Mouse (Mus musculus): ENCODE measurements around the gene Pbx1. TPM values are rescaled to one million over a fixed set of nuclear protein-coding genes. Genes with fewer than 3 reads are reported as not detected.

Gene Pbx1
- polyA plus RNA-seq, 1 experiment from 2014 or later = 82.9 TPM

GRCm38 (mm10) chr1:168135545-168135944 lies 296.5 kb downstream of the Pbx1 start:
- Histone ChIP-seq H3K27me3 (replicated peaks; ENCODE audit: control insufficient read depth, insufficient read depth, low read length) (no peaks in the 10 kb centered on the region), H3K4me2 (ENCODE audit: low read length) (no peak overlapping the region), H3K4me1 (replicated peaks; ENCODE audit: control insufficient read depth, insufficient read depth, low read length) (no peaks in the 10 kb centered on the region), H3K9me3 (ENCODE audit: control insufficient read depth, low read length) (no peaks in the 10 kb centered on the region), H3K4me3 (replicated peaks; ENCODE audit: low read length) (no peak overlapping the region), H3K27ac (ENCODE audit: low read length) (no peak overlapping the region), H3K9ac (replicated peaks; ENCODE audit: low read depth, low read length) (no peak overlapping the region), H3K36me3 (ENCODE audit: control insufficient read depth, insufficient read depth) (no peaks in the 10 kb centered on the region)
- 72% methylated on average over 7 of the region's 7 CpGs for WGBS
- no peak for ATAC-seq

- H3K4me1 ChIP-seq (replicated peaks; ENCODE audit: control insufficient read depth, insufficient read depth, low read length) = no peaks in the 10 kb centered on the region
- no peaks in the 10 kb centered on the region for H3K9me3 ChIP-seq (ENCODE audit: control insufficient read depth, low read length)
- no peak overlapping the region for H3K4me2 ChIP-seq (ENCODE audit: low read length)
- H3K27ac ChIP-seq (ENCODE audit: low read length) = no peak overlapping the region
- no peaks in the 10 kb centered on the region for H3K27me3 ChIP-seq (replicated peaks; ENCODE audit: control insufficient read depth, insufficient read depth, low read length)
- H3K4me3 ChIP-seq (replicated peaks; ENCODE audit: low read length) = no peak overlapping the region
- no peak for ATAC-seq
- H3K9ac ChIP-seq (replicated peaks; ENCODE audit: low read depth, low read length) = no peak overlapping the region
- H3K36me3 ChIP-seq (ENCODE audit: control insufficient read depth, insufficient read depth) = no peaks in the 10 kb centered on the region
Observed at GRCm38 (mm10) chr1:168133696-168134095, 298.4 kb downstream of the Pbx1 start.

DNA sequence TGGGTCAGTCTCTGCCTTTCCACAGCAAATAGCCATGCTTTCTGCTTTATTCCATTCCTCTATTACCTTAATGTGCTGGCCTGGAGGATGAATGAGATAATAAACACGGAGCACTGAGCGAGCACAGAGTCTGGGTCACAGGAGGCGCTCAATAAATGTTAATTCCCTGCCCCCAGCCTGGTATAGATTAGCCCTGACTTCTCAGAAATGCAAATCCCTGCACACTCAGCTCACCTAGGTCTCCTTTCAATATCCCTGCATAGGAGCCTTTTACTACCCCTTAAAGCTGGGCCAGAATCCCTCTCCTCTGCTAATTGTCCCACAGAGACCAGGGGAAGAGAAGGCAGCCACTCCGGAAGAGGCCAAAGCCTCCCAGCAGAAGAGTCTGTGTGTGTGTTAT lies 304.1 kb downstream of the Pbx1 start:
- Histone ChIP-seq H3K27me3 (replicated peaks; ENCODE audit: control insufficient read depth, insufficient read depth, low read length) (no peaks in the 10 kb centered on the region), H3K9me3 (ENCODE audit: control insufficient read depth, low read length) (no peaks in the 10 kb centered on the region), H3K4me2 (ENCODE audit: low read length) (no peak overlapping the region), H3K4me1 (replicated peaks; ENCODE audit: control insufficient read depth, insufficient read depth, low read length) (peaks cover 4% of the 10 kb centered on the region; the same call in 1 of the 2 replicates), H3K4me3 (replicated peaks; ENCODE audit: low read length) (no peak overlapping the region), H3K36me3 (ENCODE audit: control insufficient read depth, insufficient read depth) (no peaks in the 10 kb centered on the region), H3K27ac (ENCODE audit: low read length) (no peak overlapping the region), H3K9ac (replicated peaks; ENCODE audit: low read depth, low read length) (no peak overlapping the region)
- ATAC-seq = no peak
- WGBS = 51% methylated on average over 4 of the region's 4 CpGs

DNA sequence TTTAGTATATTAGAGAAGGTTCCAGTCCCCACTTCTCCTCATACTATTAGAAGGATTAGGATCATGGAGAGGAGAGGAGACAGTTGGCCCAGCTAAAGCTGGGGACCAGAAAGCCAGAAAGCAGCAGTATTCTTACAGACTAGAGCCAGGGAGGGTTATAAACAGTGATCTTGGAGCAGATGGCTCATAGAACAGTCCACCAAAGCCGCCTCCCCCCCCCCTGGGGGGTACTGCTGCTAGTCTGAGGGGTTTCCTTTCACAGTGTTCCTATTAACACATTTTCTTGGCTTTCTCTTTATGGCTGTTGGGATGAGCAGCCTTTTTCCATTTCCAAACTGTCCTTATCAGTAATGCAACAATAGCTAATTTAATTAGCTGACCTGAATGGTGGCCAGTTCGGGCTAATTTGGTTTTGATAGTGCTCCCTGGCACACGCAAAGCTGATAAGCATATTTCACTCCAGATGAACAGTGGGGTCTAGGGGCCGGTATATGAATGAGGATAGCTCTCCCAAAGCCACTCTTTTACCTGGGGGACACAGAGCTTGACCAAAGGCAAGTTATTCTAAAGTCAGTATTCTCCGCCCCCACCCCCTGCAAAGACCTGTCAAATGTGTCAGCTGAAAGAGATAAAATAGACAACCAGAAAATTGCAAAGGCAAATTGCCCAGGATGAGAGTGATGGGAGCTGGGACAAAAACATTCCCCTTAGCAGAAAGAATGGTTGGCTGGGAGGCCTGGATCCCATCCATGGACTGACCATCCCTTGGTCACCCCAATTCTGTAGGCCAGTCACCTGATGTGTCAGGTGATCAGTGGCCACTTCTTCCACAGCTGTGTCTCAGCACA lies 307.2 kb downstream of the Pbx1 start:
- H3K4me3 ChIP-seq (replicated peaks; ENCODE audit: low read length) = no peak overlapping the region
- no peak overlapping the region for H3K4me2 ChIP-seq (ENCODE audit: low read length)
- ATAC-seq = peak; percentile 83
- peaks cover 4% of the 10 kb centered on the region; the same call in 1 of the 2 replicates for H3K4me1 ChIP-seq (replicated peaks; ENCODE audit: control insufficient read depth, insufficient read depth, low read length)
- 59% methylated on average over 5 of the region's 5 CpGs for WGBS
- no peak overlapping the region for H3K27ac ChIP-seq (ENCODE audit: low read length)
- no peaks in the 10 kb centered on the region; the same call in 1 of the 2 replicates for H3K36me3 ChIP-seq (ENCODE audit: control insufficient read depth, insufficient read depth)
- no peak overlapping the region for H3K9ac ChIP-seq (replicated peaks; ENCODE audit: low read depth, low read length)
- no peaks in the 10 kb centered on the region for H3K27me3 ChIP-seq (replicated peaks; ENCODE audit: control insufficient read depth, insufficient read depth, low read length)
- H3K9me3 ChIP-seq (ENCODE audit: control insufficient read depth, low read length) = no peaks in the 10 kb centered on the region

DNA sequence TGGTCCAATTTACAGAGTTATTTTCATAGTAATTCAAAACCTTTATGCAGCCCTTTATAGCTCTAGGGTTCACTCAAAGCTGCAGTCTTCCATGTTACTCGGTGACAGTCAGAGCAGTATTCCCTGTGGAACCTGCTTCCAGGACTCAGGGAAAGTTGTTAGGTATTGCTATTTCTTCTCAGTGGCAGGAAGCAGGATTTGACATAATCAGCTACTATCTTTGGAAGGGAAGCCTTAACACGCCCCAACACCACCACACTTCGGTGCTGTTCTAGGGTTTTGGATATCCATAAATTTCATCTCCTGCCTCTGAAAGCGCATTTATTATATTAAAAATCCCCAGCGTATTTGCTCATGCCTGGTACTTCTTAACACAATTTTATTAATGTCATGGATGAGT lies 314.0 kb downstream of the Pbx1 start:
- no peaks in the 10 kb centered on the region for H3K27me3 ChIP-seq (replicated peaks; ENCODE audit: control insufficient read depth, insufficient read depth, low read length)
- no peaks in the 10 kb centered on the region for H3K4me1 ChIP-seq (replicated peaks; ENCODE audit: control insufficient read depth, insufficient read depth, low read length)
- no peak overlapping the region for H3K4me3 ChIP-seq (replicated peaks; ENCODE audit: low read length)
- H3K9ac ChIP-seq (replicated peaks; ENCODE audit: low read depth, low read length) = no peak overlapping the region
- no peaks in the 10 kb centered on the region for H3K9me3 ChIP-seq (ENCODE audit: control insufficient read depth, low read length)
- ATAC-seq = no peak
- H3K36me3 ChIP-seq (ENCODE audit: control insufficient read depth, insufficient read depth) = no peaks in the 10 kb centered on the region; the same call in 1 of the 2 replicates
- 92% methylated on average over 5 of the region's 5 CpGs for WGBS
- no peak overlapping the region for H3K4me2 ChIP-seq (ENCODE audit: low read length)
- no peak overlapping the region for H3K27ac ChIP-seq (ENCODE audit: low read length)

GRCm38 (mm10) chr1:168117367-168117766 lies 314.7 kb downstream of the Pbx1 start:
- no peaks in the 10 kb centered on the region; the same call in 1 of the 2 replicates for H3K36me3 ChIP-seq (ENCODE audit: control insufficient read depth, insufficient read depth)
- no peak for ATAC-seq
- H3K9ac ChIP-seq (replicated peaks; ENCODE audit: low read depth, low read length) = no peak overlapping the region
- H3K4me3 ChIP-seq (replicated peaks; ENCODE audit: low read length) = no peak overlapping the region
- no peaks in the 10 kb centered on the region for H3K9me3 ChIP-seq (ENCODE audit: control insufficient read depth, low read length)
- H3K4me2 ChIP-seq (ENCODE audit: low read length) = no peak overlapping the region
- no peaks in the 10 kb centered on the region for H3K4me1 ChIP-seq (replicated peaks; ENCODE audit: control insufficient read depth, insufficient read depth, low read length)
- 54% methylated on average over 4 of the region's 4 CpGs for WGBS
- no peak overlapping the region for H3K27ac ChIP-seq (ENCODE audit: low read length)
- no peaks in the 10 kb centered on the region for H3K27me3 ChIP-seq (replicated peaks; ENCODE audit: control insufficient read depth, insufficient read depth, low read length)

GRCm38 (mm10) chr1:168109797-168110196 lies 322.3 kb downstream of the Pbx1 start:
- no peaks in the 10 kb centered on the region for H3K4me1 ChIP-seq (replicated peaks; ENCODE audit: control insufficient read depth, insufficient read depth, low read length)
- 91% methylated on average over 8 of the region's 8 CpGs for WGBS
- no peaks in the 10 kb centered on the region for H3K27me3 ChIP-seq (replicated peaks; ENCODE audit: control insufficient read depth, insufficient read depth, low read length)
- ATAC-seq = no peak
- H3K36me3 ChIP-seq (ENCODE audit: control insufficient read depth, insufficient read depth) = no peaks in the 10 kb centered on the region
- H3K9ac ChIP-seq (replicated peaks; ENCODE audit: low read depth, low read length) = no peak overlapping the region
- H3K4me3 ChIP-seq (replicated peaks; ENCODE audit: low read length) = no peak overlapping the region
- no peak overlapping the region for H3K4me2 ChIP-seq (ENCODE audit: low read length)
- no peak overlapping the region for H3K27ac ChIP-seq (ENCODE audit: low read length)
- no peaks in the 10 kb centered on the region for H3K9me3 ChIP-seq (ENCODE audit: control insufficient read depth, low read length)

- no peaks in the 10 kb centered on the region for H3K27me3 ChIP-seq (replicated peaks; ENCODE audit: control insufficient read depth, insufficient read depth, low read length)
- H3K27ac ChIP-seq (ENCODE audit: low read length) = no peak overlapping the region
- H3K4me1 ChIP-seq (replicated peaks; ENCODE audit: control insufficient read depth, insufficient read depth, low read length) = no peaks in the 10 kb centered on the region
- no peak for ATAC-seq
- H3K9me3 ChIP-seq (ENCODE audit: control insufficient read depth, low read length) = peaks cover 7% of the 10 kb centered on the region
- 76% methylated on average over 2 of the region's 2 CpGs for WGBS
- no peaks in the 10 kb centered on the region for H3K36me3 ChIP-seq (ENCODE audit: control insufficient read depth, insufficient read depth)
- H3K4me3 ChIP-seq (replicated peaks; ENCODE audit: low read length) = no peak overlapping the region
- no peak overlapping the region for H3K4me2 ChIP-seq (ENCODE audit: low read length)
- no peak overlapping the region for H3K9ac ChIP-seq (replicated peaks; ENCODE audit: low read depth, low read length)
Observed at GRCm38 (mm10) chr1:168103821-168104220, 328.2 kb downstream of the Pbx1 start.

DNA sequence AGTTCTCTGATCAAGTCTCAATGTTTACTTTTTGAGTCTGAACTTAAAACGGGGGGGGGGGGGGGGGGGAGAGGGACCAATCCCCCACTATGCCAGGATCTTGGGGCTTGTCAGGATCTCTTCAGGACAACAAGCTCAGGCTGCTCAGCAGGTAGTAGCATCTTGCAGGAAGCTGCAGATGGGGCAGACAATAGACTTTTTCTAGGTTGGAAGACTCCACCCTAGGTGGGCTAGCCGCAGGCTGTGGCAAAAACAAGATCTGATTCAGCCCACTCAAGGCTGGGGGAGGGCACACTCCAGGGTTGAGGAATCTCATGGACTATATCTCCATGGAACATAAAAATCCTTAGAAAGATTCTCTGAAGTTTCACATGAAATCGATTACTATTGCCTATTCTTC lies 330.6 kb downstream of the Pbx1 start:
- Histone ChIP-seq H3K9ac (replicated peaks; ENCODE audit: low read depth, low read length) (no peak overlapping the region), H3K4me1 (replicated peaks; ENCODE audit: control insufficient read depth, insufficient read depth, low read length) (no peaks in the 10 kb centered on the region), H3K4me3 (replicated peaks; ENCODE audit: low read length) (no peak overlapping the region), H3K27ac (ENCODE audit: low read length) (no peak overlapping the region), H3K36me3 (ENCODE audit: control insufficient read depth, insufficient read depth) (no peaks in the 10 kb centered on the region), H3K27me3 (replicated peaks; ENCODE audit: control insufficient read depth, insufficient read depth, low read length) (no peaks in the 10 kb centered on the region), H3K9me3 (ENCODE audit: control insufficient read depth, low read length) (peaks cover 7% of the 10 kb centered on the region), H3K4me2 (ENCODE audit: low read length) (no peak overlapping the region)
- no peak for ATAC-seq
- WGBS = 64% methylated on average over 3 of the region's 3 CpGs

All from forebrain, embryonic 16.5 days (tissue).